Comparison of ENCODE assay signal across 14 mouse cellular contexts in genomic region chr13:7093072-7093649, GRCm38 (mm10).
DNase-seq lines count a peak whose midpoint lies in the region; ATAC-seq and TF ChIP-seq lines count a peak whose summit lies in the region.
"Had no signal": no experiment of that assay in that cellular context is flagged by ENCODE, and none has a peak within 500 bp of the region (broad histone marks: within the 10 kb centered on the region; RNA-seq: fewer than 3 reads in every experiment).

No protein-coding gene starts in this region.

- H3K9me3 ChIP-seq in hindbrain, embryonic 13.5 days: no peaks in the 10 kb centered on the region
- 0 out of 2 replicates have a peak, but pooled peaks cover 3% of the 10 kb centered on the region for H3K9me3 ChIP-seq in hindbrain, embryonic 10.5 days
- no peaks in the 10 kb centered on the region for H3K9me3 ChIP-seq in intestine, embryonic 16.5 days (ENCODE audit: control insufficient read depth, low read length)

- no peak overlapping the region for H3K4me2 ChIP-seq in hindbrain, embryonic 13.5 days
- peak overlapping the region; percentile 6; the same call in 1 of the 2 replicates for H3K4me2 ChIP-seq in intestine, embryonic 16.5 days (ENCODE audit: low read depth, low read length)

- H3K27ac ChIP-seq in hindbrain, embryonic 13.5 days: peak overlapping the region; percentile 63
- H3K27ac ChIP-seq in hindbrain, embryonic 10.5 days: no peak overlapping the region
- H3K27ac ChIP-seq in intestine, embryonic 16.5 days (ENCODE audit: low read length): no peak overlapping the region
- H3K27ac ChIP-seq: gastrocnemius, adult 2 months had no signal

- H3K4me3 ChIP-seq in hindbrain, embryonic 13.5 days: no peak overlapping the region
- no peak overlapping the region for H3K4me3 ChIP-seq in hindbrain, embryonic 10.5 days
- H3K4me3 ChIP-seq in intestine, embryonic 16.5 days (ENCODE audit: low read length): no peak overlapping the region
- H3K4me3 ChIP-seq: gastrocnemius, adult 2 months had no signal

- no peak for DNase-seq in hindbrain, embryonic 10.5 days (ENCODE audit: low spot score)
- peak; percentile 12 for DNase-seq in Muller cell, postnatal 12 days (ENCODE audit: inconsistent ontology term)
- DNase-seq in brain, embryonic 14.5 days (ENCODE audit: low read depth): peak; percentile 71
- DNase-seq in layer of hippocampus, postnatal 36 days: no peak
- no peak for DNase-seq in thymus, postnatal 4 days
- DNase-seq in urinary bladder, postnatal 36 days (ENCODE audit: low spot score in 2 of 2): no peak
- DNase-seq: cerebellum, adult 9-11 months; gastrocnemius, adult 2 months; heart, postnatal 4 days; kidney, postnatal 10 days; lung, postnatal 36 days had no signal

- TF ChIP-seq CTCF in brain, embryonic 14.5 days (IDR thresholded peaks at IDR 0.05; ENCODE audit: borderline replicate concordance, extremely low read depth, insufficient read depth, insufficient read length): no peak

- no peak for TF ChIP-seq POLR2A in brain, embryonic 14.5 days (IDR thresholded peaks at IDR 0.05; ENCODE audit: borderline replicate concordance, extremely low read depth, insufficient read depth, insufficient read length, poor library complexity, severe bottlenecking)

- ATAC-seq in hindbrain, embryonic 13.5 days (ENCODE audit: low FRiP score): peak; percentile 87
- peak; percentile 95 for ATAC-seq in intestine, embryonic 16.5 days

- H3K9ac ChIP-seq in hindbrain, embryonic 13.5 days: no peak overlapping the region
- no peak overlapping the region for H3K9ac ChIP-seq in intestine, embryonic 16.5 days (ENCODE audit: low read depth, low read length)

- H3K4me1 ChIP-seq in hindbrain, embryonic 13.5 days (replicated peaks): no peaks in the 10 kb centered on the region
- H3K4me1 ChIP-seq in hindbrain, embryonic 10.5 days (replicated peaks): no peaks in the 10 kb centered on the region
- H3K4me1 ChIP-seq in intestine, embryonic 16.5 days (ENCODE audit: control insufficient read depth, insufficient read depth, low read length): no peaks in the 10 kb centered on the region

- 62% methylated on average over 11 of the region's 11 CpGs for WGBS in hindbrain, embryonic 13.5 days
- 81% methylated on average over 11 of the region's 11 CpGs for WGBS in hindbrain, embryonic 10.5 days
- 52% methylated on average over 11 of the region's 11 CpGs for WGBS in intestine, embryonic 16.5 days

- H3K36me3 ChIP-seq in hindbrain, embryonic 13.5 days: no peaks in the 10 kb centered on the region
- no peaks in the 10 kb centered on the region for H3K36me3 ChIP-seq in hindbrain, embryonic 10.5 days
- no peaks in the 10 kb centered on the region for H3K36me3 ChIP-seq in intestine, embryonic 16.5 days (ENCODE audit: control insufficient read depth, insufficient read depth, low read length)

- no peaks in the 10 kb centered on the region for H3K27me3 ChIP-seq in hindbrain, embryonic 13.5 days
- no peaks in the 10 kb centered on the region for H3K27me3 ChIP-seq in hindbrain, embryonic 10.5 days (ENCODE audit: insufficient read depth, poor library complexity, severe bottlenecking)
- no peaks in the 10 kb centered on the region for H3K27me3 ChIP-seq in intestine, embryonic 16.5 days (replicated peaks; ENCODE audit: control insufficient read depth, insufficient read depth, low read length)
- H3K27me3 ChIP-seq: CH12.LX had no signal

Comparison
In these comparisons a context has a peak if more than half of its experiments do, and no peak if none do; other contexts are left out.
1. DNase-seq: peak in Muller cell, postnatal 12 days (single experiment) and brain, embryonic 14.5 days (single experiment); none in hindbrain, embryonic 10.5 days (single experiment), layer of hippocampus, postnatal 36 days (0 of 2), thymus, postnatal 4 days (single experiment) and urinary bladder, postnatal 36 days (0 of 2).